Mouse (Mus musculus): ENCODE data around the gene Telo2.

GRCm38 (mm10) chr17:25111220-25111619, 4.5 kb downstream of the Telo2 start:
- TF ChIP-seq POLR2A (IDR thresholded peaks at IDR 0.05; ENCODE audit: low read depth, low read length) (no peak), RAD21 (IDR thresholded peaks at IDR 0.05; ENCODE audit: low read depth, low read length) (no peak), CTCF (conservative IDR thresholded peaks at IDR 0.05 in 1 of 2, IDR thresholded peaks at IDR 0.05 in 1 of 2; ENCODE audit: low read depth in 2 of 2, low read length in 2 of 2) (no peak), USF1 (IDR thresholded peaks at IDR 0.05; ENCODE audit: low read depth, low read length) (no peak), MAFK (IDR thresholded peaks at IDR 0.05; ENCODE audit: insufficient replicate concordance, low read length) (no peak)

All from CH12.LX (cell line).